Mouse (Mus musculus) right cerebral cortex, adult 18-20 months (tissue): ENCODE results near the gene Tmem165.

Experiments
- DNase-seq: peaks from one replicate; pipeline ENCODE4 v3.0.0; 2022; ENCODE audit warnings: mixed read lengths

The Tmem165 gene

GRCm38 (mm10) chr5:76246539-76246938 is 62.9 kb downstream of the Tmem165 start:
- no peak for DNase-seq

GRCm38 (mm10) chr5:76250948-76251347 is 67.3 kb downstream of the Tmem165 start:
- no peak for DNase-seq
